Comparison of ENCODE assay signal across 8 mouse cellular contexts in genomic region chr13:21179367-21179723, GRCm38 (mm10). TPM values are rescaled to one million over a fixed set of nuclear protein-coding genes. Genes with fewer than 3 reads are reported as not detected.
A peak's percentile ranks its signal among the peaks of the same experiment; 100 is the strongest.
DNase-seq lines count a peak whose midpoint lies in the region; ATAC-seq and TF ChIP-seq lines count a peak whose summit lies in the region.

Gene Trim27 (plus strand): TSS chr13:21179445.

- H3K36me3 ChIP-seq in lung, embryonic 15.5 days: peaks cover 23% of the 10 kb centered on the region
- H3K36me3 ChIP-seq in hindbrain, embryonic 16.5 days (ENCODE audit: control insufficient read depth, insufficient read depth, low read length): peaks cover 5% of the 10 kb centered on the region
- H3K36me3 ChIP-seq in liver, embryonic 15.5 days (replicated peaks): peaks cover 28% of the 10 kb centered on the region

- H3K4me3 ChIP-seq in lung, embryonic 15.5 days: peak within 1 kb of the TSS; percentile 100
- H3K4me3 ChIP-seq in bone marrow, adult 2 months (replicated peaks; ENCODE audit: control insufficient read depth, low read depth, low read length): peak within 1 kb of the TSS; percentile 99
- peak within 1 kb of the TSS; percentile 94 for H3K4me3 ChIP-seq in gastrocnemius, adult 2 months
- peak within 1 kb of the TSS; percentile 99 for H3K4me3 ChIP-seq in hindbrain, embryonic 16.5 days (ENCODE audit: low read length)
- peak within 1 kb of the TSS; percentile 96 for H3K4me3 ChIP-seq in liver, embryonic 15.5 days (replicated peaks)

- no peak for TF ChIP-seq CTCF in bone marrow, adult 2 months (IDR thresholded peaks at IDR 0.05; ENCODE audit: control insufficient read depth, insufficient read depth, low read length)
- TF ChIP-seq CTCF in gastrocnemius, adult 2 months (IDR thresholded peaks at IDR 0.05): no peak

- no peak for TF ChIP-seq POLR2A in bone marrow, adult 2 months (IDR thresholded peaks at IDR 0.05; ENCODE audit: borderline replicate concordance, control insufficient read depth, low read depth, low read length)

- ATAC-seq in lung, embryonic 15.5 days (ENCODE audit: borderline replicate concordance, extremely low read depth, low FRiP score, low TSS enrichment): peak; percentile 37; the same call in 1 of the 2 replicates
- ATAC-seq in hindbrain, embryonic 16.5 days: peak; percentile 53
- ATAC-seq in liver, embryonic 15.5 days (ENCODE audit: insufficient read depth): peak; percentile 52

- no peak for DNase-seq in lung, postnatal 10 days
- no peak for DNase-seq in gastrocnemius, adult 2 months
- DNase-seq in natural killer cell, adult 2 months (ENCODE audit: low spot score in 2 of 2): no peak
- no peak for DNase-seq in spleen, adult 18-20 months

- peaks cover 24% of the 10 kb centered on the region for H3K4me1 ChIP-seq in lung, embryonic 15.5 days
- peaks cover 3% of the 10 kb centered on the region; the same call in 1 of the 2 replicates for H3K4me1 ChIP-seq in bone marrow, adult 2 months (ENCODE audit: control insufficient read depth, insufficient read depth, low read length)
- H3K4me1 ChIP-seq in hindbrain, embryonic 16.5 days (ENCODE audit: control insufficient read depth, insufficient read depth, low read depth, low read length): peaks cover 16% of the 10 kb centered on the region
- peaks cover 41% of the 10 kb centered on the region for H3K4me1 ChIP-seq in liver, embryonic 15.5 days (replicated peaks)

- intact Hi-C loops in gastrocnemius, adult 2 months (cut with DNase I): no loop called here

- H3K4me2 ChIP-seq in lung, embryonic 15.5 days: peak within 1 kb of the TSS; percentile 84
- H3K4me2 ChIP-seq in hindbrain, embryonic 16.5 days (ENCODE audit: low read length): peak within 1 kb of the TSS; percentile 61
- peak within 1 kb of the TSS; percentile 93 for H3K4me2 ChIP-seq in liver, embryonic 15.5 days

- peak within 1 kb of the TSS; percentile 99 for H3K27ac ChIP-seq in lung, embryonic 15.5 days
- H3K27ac ChIP-seq in bone marrow, adult 2 months (ENCODE audit: control insufficient read depth, insufficient read depth, low read depth, low read length, poor library complexity): peak within 1 kb of the TSS; percentile 97
- H3K27ac ChIP-seq in gastrocnemius, adult 2 months: peak within 1 kb of the TSS; percentile 96
- H3K27ac ChIP-seq in hindbrain, embryonic 16.5 days (ENCODE audit: low read depth, low read length): peak within 1 kb of the TSS; percentile 94
- H3K27ac ChIP-seq in liver, embryonic 15.5 days (replicated peaks): peak within 1 kb of the TSS; percentile 96

- H3K9me3 ChIP-seq in lung, embryonic 15.5 days: no peaks in the 10 kb centered on the region
- no peaks in the 10 kb centered on the region for H3K9me3 ChIP-seq in hindbrain, embryonic 16.5 days (ENCODE audit: control insufficient read depth, low read length)
- no peaks in the 10 kb centered on the region for H3K9me3 ChIP-seq in liver, embryonic 15.5 days (replicated peaks)

- no peaks in the 10 kb centered on the region for H3K27me3 ChIP-seq in lung, embryonic 15.5 days
- H3K27me3 ChIP-seq in hindbrain, embryonic 16.5 days (replicated peaks; ENCODE audit: control insufficient read depth, insufficient read depth, low read length): no peaks in the 10 kb centered on the region
- no peaks in the 10 kb centered on the region for H3K27me3 ChIP-seq in liver, embryonic 15.5 days

- peak within 1 kb of the TSS; percentile 96 for H3K9ac ChIP-seq in lung, embryonic 15.5 days
- peak within 1 kb of the TSS; percentile 87 for H3K9ac ChIP-seq in hindbrain, embryonic 16.5 days (ENCODE audit: low read depth, low read length)
- peak within 1 kb of the TSS; percentile 94 for H3K9ac ChIP-seq in liver, embryonic 15.5 days

- 0% methylated on average over 15 of the region's 15 CpGs for WGBS in lung, embryonic 15.5 days
- WGBS in bone marrow, adult 2 months: under 1% methylated on average over 15 of the region's 15 CpGs
- under 1% methylated on average over 15 of the region's 15 CpGs for WGBS in hindbrain, embryonic 16.5 days
- 0% methylated on average over 15 of the region's 15 CpGs for WGBS in liver, embryonic 15.5 days (ENCODE audit: insufficient replicate concordance)

RNA-seq across cellular contexts. Expression of gene Trim27, which starts in this region (rescaled TPM):
- 147 and 148 TPM in 2 replicates for polyA plus RNA-seq in lung, embryonic 15.5 days (2015; fragmentation: Nextera tagmentation; extraction: Ambion mirVana)
- polyA plus RNA-seq in bone marrow, adult 2 months (2011; ENCODE audit: insufficient read depth, insufficient read length, low replicate concordance, missing spikeins): 41.4 and 45.6 TPM in 2 replicates
- 10 to 100 TPM; 23.8 to 26.4 TPM for total RNA-seq in gastrocnemius, adult 2 months (2021)
- 70.1 and 75.0 TPM in 2 replicates for polyA plus RNA-seq in hindbrain, embryonic 16.5 days (2015; fragmentation: Nextera tagmentation; extraction: Ambion mirVana)
- 59.3 and 65.7 TPM in 2 replicates for polyA plus RNA-seq in liver, embryonic 15.5 days (2015; fragmentation: Nextera tagmentation; extraction: Ambion mirVana)
